Mouse (Mus musculus) kidney, postnatal 14 days (tissue): ENCODE measurements around the gene Gm20388.
A peak's percentile ranks its signal among the peaks of the same experiment; 100 is the strongest.

Experiments
- DNase-seq: peaks from one replicate; pipeline ENCODE4 v3.0.0; 2022; ENCODE audit warnings: mixed read lengths

The Gm20388 gene

GRCm38 (mm10) chr8:122670001-122670400 lies 2759.4 kb downstream of the Gm20388 start:
- no peak for DNase-seq

- no peak for DNase-seq
Measured at GRCm38 (mm10) chr8:122670718-122671117, 2760.1 kb downstream of the Gm20388 start.

GRCm38 (mm10) chr8:122671894-122672293 lies 2761.3 kb downstream of the Gm20388 start:
- no peak for DNase-seq

- peak; percentile 34 for DNase-seq
Measured at GRCm38 (mm10) chr8:122673989-122674388, 2763.3 kb downstream of the Gm20388 start.

- DNase-seq: no peak
Measured at GRCm38 (mm10) chr8:122674999-122675398, 2764.4 kb downstream of the Gm20388 start.

- no peak for DNase-seq
Measured at GRCm38 (mm10) chr8:122675596-122676420, 2765.2 kb downstream of the Gm20388 start.

GRCm38 (mm10) chr8:122676621-122677480 lies 2766.2 kb downstream of the Gm20388 start:
- DNase-seq: peak; percentile 73

- no peak for DNase-seq
Measured at GRCm38 (mm10) chr8:122677481-122678021, 2766.9 kb downstream of the Gm20388 start.

- peak; percentile 85 for DNase-seq
Measured at GRCm38 (mm10) chr8:122678061-122678895, 2767.6 kb downstream of the Gm20388 start.

- DNase-seq: no peak
Measured at GRCm38 (mm10) chr8:122678896-122679210, 2768.2 kb downstream of the Gm20388 start.

- DNase-seq: no peak
Measured at GRCm38 (mm10) chr8:122679325-122679920, 2768.8 kb downstream of the Gm20388 start.

GRCm38 (mm10) chr8:122680171-122680570 lies 2769.5 kb downstream of the Gm20388 start:
- DNase-seq: no peak

- no peak for DNase-seq
Measured at GRCm38 (mm10) chr8:122682820-122683219, 2772.2 kb downstream of the Gm20388 start.

- DNase-seq: no peak
Measured at GRCm38 (mm10) chr8:122685097-122685861, 2774.6 kb downstream of the Gm20388 start.

GRCm38 (mm10) chr8:122686879-122687278 lies 2776.2 kb downstream of the Gm20388 start:
- no peak for DNase-seq

GRCm38 (mm10) chr8:122689315-122689714 lies 2778.7 kb downstream of the Gm20388 start:
- DNase-seq: no peak

- no peak for DNase-seq
Measured at GRCm38 (mm10) chr8:122691018-122691417, 2780.4 kb downstream of the Gm20388 start.

GRCm38 (mm10) chr8:122692152-122692551 lies 2781.5 kb downstream of the Gm20388 start:
- no peak for DNase-seq

- DNase-seq: no peak
Measured at GRCm38 (mm10) chr8:122695438-122696042, 2784.9 kb downstream of the Gm20388 start.

- peak; percentile 67 for DNase-seq
Measured at GRCm38 (mm10) chr8:122697181-122697581, 2786.5 kb downstream of the Gm20388 start.

- DNase-seq: no peak
Measured at GRCm38 (mm10) chr8:122697586-122697985, 2786.9 kb downstream of the Gm20388 start.
